Mouse (Mus musculus) brain, adult 10 weeks (tissue): ENCODE results near the gene Hist1h2ai. TPM values are rescaled to one million over a fixed set of nuclear protein-coding genes. Genes with fewer than 3 reads are reported as not detected.

Experiments
- polyA plus RNA-seq: library from polyadenylated mRNA; stranded (reverse); fragments of 350-450 nt; fragmentation: Illumina TruSeq; extraction: RNeasy Lipid Tissue Mini Kit (QIAGEN cat#74804); gene quantifications from one replicate; pipeline ENCODE4 v1.2.3, GENCODE M21; 2015; ENCODE audit warnings: low read depth, low replicate concordance

Gene Hist1h2ai
- not detected for polyA plus RNA-seq

GRCm38 (mm10) chr13:21715864-21716539 is at the start of gene Hist1h2ai, which contains the start of gene Hist1h2bl:
Gene Hist1h2ai (plus strand): TSS chr13:21716422.
Gene Hist1h2bl (minus strand): TSS chr13:21716143.

GRCm38 (mm10) chr13:21677305-21677704 is 38.9 kb upstream of the Hist1h2ai start, which contains the start of gene Olfr1360:
Gene Olfr1360 (minus strand): TSS chr13:21677405.

GRCm38 (mm10) chr13:21697811-21698210 is 18.4 kb upstream of the Hist1h2ai start, which contains the start of gene Olfr1359:
Gene Olfr1359 (plus strand): TSS chr13:21698111.

GRCm38 (mm10) chr13:21717397-21718357 is 1.5 kb downstream of the Hist1h2ai start, which contains the start of gene Hist1h3h:
Gene Hist1h3h (plus strand): TSS chr13:21717659.

GRCm38 (mm10) chr13:21721757-21722372 is 5.6 kb downstream of the Hist1h2ai start, which contains the start of gene Hist1h2bm:
Gene Hist1h2bm (plus strand): TSS chr13:21722044.

GRCm38 (mm10) chr13:21734906-21735767 is 18.9 kb downstream of the Hist1h2ai start, which contains the start of gene Hist1h4j:
Gene Hist1h4j (plus strand): TSS chr13:21735064.

GRCm38 (mm10) chr13:21750159-21751017 is 34.2 kb downstream of the Hist1h2ai start, which contains the start of gene Hist1h4k:
Gene Hist1h4k (minus strand): TSS chr13:21750505.

GRCm38 (mm10) chr13:21753524-21754285 is 37.5 kb downstream of the Hist1h2ai start, which contains the start of the genes Hist1h2ak and Hist1h2bn:
Gene Hist1h2ak (minus strand): TSS chr13:21753827.
Gene Hist1h2bn (plus strand): TSS chr13:21754123.

Other genes starting within 250 kb of the Hist1h2ai start
- 0.62 TPM for gene Nkapl, start 247.9 kb upstream of the Hist1h2ai start, polyA plus RNA-seq
- gene Zkscan4, start 237.5 kb upstream of the Hist1h2ai start, polyA plus RNA-seq, result 4.5 TPM
- gene Gm10065, start 237.0 kb upstream of the Hist1h2ai start, polyA plus RNA-seq, result not detected
- 2.2 TPM for gene AK157302, start 221.2 kb upstream of the Hist1h2ai start, polyA plus RNA-seq
- 15.6 TPM for gene Gm11273, start 215.0 kb upstream of the Hist1h2ai start, polyA plus RNA-seq
- gene Zkscan8, start 185.3 kb upstream of the Hist1h2ai start, polyA plus RNA-seq, result 8.6 TPM
- not detected for gene Olfr1366, start 173.6 kb upstream of the Hist1h2ai start, polyA plus RNA-seq
- gene Olfr1535, start 156.5 kb upstream of the Hist1h2ai start, polyA plus RNA-seq, result not detected
- gene Olfr1364, start 134.7 kb upstream of the Hist1h2ai start, polyA plus RNA-seq, result not detected
- gene Olfr1362, start 102.4 kb upstream of the Hist1h2ai start, polyA plus RNA-seq, result not detected
- not detected for gene Olfr11, start 73.9 kb upstream of the Hist1h2ai start, polyA plus RNA-seq
- gene Olfr1361, start 53.0 kb upstream of the Hist1h2ai start, polyA plus RNA-seq, result not detected
- not detected for gene Olfr1360, start 39.0 kb upstream of the Hist1h2ai start, polyA plus RNA-seq
- not detected for gene Olfr1359, start 18.3 kb upstream of the Hist1h2ai start, polyA plus RNA-seq
- not detected for gene Hist1h2bl, start 279 bp upstream of the Hist1h2ai start, polyA plus RNA-seq
- not detected for gene Hist1h3h, start 1.2 kb downstream of the Hist1h2ai start, polyA plus RNA-seq
- gene Hist1h2bm, start 5.6 kb downstream of the Hist1h2ai start, polyA plus RNA-seq, result not detected
- gene Hist1h4j, start 18.6 kb downstream of the Hist1h2ai start, polyA plus RNA-seq, result 1.7 TPM
- 4.7 TPM for gene Hist1h4k, start 34.1 kb downstream of the Hist1h2ai start, polyA plus RNA-seq
- gene Hist1h2ak, start 37.4 kb downstream of the Hist1h2ai start, polyA plus RNA-seq, result not detected
- gene Hist1h2bn, start 37.7 kb downstream of the Hist1h2ai start, polyA plus RNA-seq, result not detected
- gene Hist1h1b, start 64.2 kb downstream of the Hist1h2ai start, polyA plus RNA-seq, result not detected
- not detected for gene Hist1h3i, start 66.9 kb downstream of the Hist1h2ai start, polyA plus RNA-seq
- not detected for gene Hist1h2an, start 70.8 kb downstream of the Hist1h2ai start, polyA plus RNA-seq
- not detected for gene Hist1h2bp, start 71.0 kb downstream of the Hist1h2ai start, polyA plus RNA-seq
- not detected for gene Hist1h2bq, start 93.8 kb downstream of the Hist1h2ai start, polyA plus RNA-seq
- not detected for gene Hist1h2ao, start 94.0 kb downstream of the Hist1h2ai start, polyA plus RNA-seq
- gene Hist1h4m, start 95.3 kb downstream of the Hist1h2ai start, polyA plus RNA-seq, result 3.7 TPM
- not detected for gene Hist1h4n, start 115.8 kb downstream of the Hist1h2ai start, polyA plus RNA-seq
- not detected for gene Hist1h2ap, start 117.1 kb downstream of the Hist1h2ai start, polyA plus RNA-seq
- 0.58 TPM for gene Hist1h2br, start 117.3 kb downstream of the Hist1h2ai start, polyA plus RNA-seq
- 5.2 TPM for gene Zfp184, start 228.7 kb downstream of the Hist1h2ai start, polyA plus RNA-seq